Mouse (Mus musculus): ENCODE measurements around the gene Emc4. TPM values are rescaled to one million over a fixed set of nuclear protein-coding genes. Genes with fewer than 3 reads are reported as not detected.

The Emc4 gene
- polyA plus RNA-seq (2016; fragmentation: Nextera tagmentation; extraction: Ambion mirVana), result 114 and 134 TPM in 2 replicates

DNA sequence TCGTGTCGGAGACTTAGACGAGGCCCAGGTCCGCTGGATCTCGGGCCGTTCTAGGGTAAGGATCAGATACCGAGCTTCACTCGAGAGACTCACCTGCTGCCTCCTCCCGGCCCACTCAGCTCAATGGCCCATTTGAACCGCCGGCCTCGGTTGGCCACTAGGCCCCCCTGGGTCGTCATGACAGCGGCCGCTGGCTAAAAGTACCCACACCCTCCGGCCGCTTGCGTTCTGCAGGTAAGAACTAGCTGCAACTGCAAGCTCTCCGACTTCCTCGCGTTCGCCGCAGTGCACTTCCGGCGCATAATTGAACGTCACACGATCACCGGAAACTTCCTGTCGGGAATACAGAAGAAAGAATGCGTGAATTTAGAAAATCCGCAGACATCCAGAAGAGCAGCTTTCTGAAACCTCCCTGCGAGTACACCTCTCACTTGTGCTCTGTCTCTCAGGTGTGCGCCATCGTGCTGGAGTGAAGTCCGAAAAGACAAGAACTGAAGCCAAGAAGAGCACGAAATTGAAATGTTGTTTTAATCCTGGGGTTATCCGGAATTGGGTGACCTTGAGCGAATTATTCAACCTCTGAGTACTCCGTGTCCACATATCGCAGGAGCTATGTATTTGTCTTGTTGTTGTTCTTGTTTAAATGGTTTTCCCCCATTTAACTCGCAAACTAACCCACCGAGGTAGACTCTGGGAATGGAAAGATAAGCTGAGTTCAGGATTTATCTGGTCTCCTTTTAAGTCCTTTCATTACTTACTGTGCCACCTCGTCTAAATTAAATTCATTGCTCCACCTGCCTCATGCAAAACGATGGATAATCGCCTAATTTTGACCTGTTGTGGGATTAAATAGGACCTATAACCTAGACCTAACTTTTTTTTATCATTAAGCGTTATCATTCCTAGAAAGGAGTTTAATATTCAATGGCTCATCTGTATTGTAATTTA, at the start of gene Emc4:
Gene Emc4, minus strand, starts transcription at position 302 of the 948 bp plus-strand sequence.
- Histone ChIP-seq H3K4me1 (peaks cover 13% of the 10 kb centered on the region), H3K4me3 (peak within 1 kb of the TSS; percentile 89), H3K27ac (peak within 1 kb of the TSS; percentile 89), H3K9me3 (no peaks in the 10 kb centered on the region), H3K27me3 (ENCODE audit: insufficient read depth, poor library complexity, severe bottlenecking) (no peaks in the 10 kb centered on the region), H3K36me3 (peaks cover 23% of the 10 kb centered on the region)
- DNase-seq (ENCODE audit: low spot score), result peak; percentile 96
- WGBS, result 1% methylated on average over 46 of the region's 46 CpGs

DNA sequence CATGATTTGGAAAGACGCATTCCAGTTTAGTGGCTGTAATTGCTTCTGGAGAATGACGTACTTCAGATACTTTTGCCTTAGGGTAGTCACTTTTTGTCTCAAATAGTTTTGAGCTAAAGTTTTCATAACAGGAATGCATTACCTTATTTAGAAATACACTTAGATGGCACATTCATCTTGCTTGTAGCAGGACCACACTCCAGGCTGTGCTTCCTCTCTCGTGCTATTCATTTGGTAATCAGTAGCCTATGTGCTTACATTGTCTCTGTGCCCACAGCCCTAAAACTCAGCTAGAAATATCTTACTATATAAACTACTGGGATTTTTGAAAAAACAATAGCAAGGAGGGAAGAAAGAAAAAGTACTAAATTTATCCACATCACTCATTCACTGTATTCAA, 39.2 kb upstream of the Emc4 start:
- no peaks in the 10 kb centered on the region for H3K27me3 ChIP-seq (ENCODE audit: insufficient read depth, poor library complexity, severe bottlenecking)
- no peak for DNase-seq (ENCODE audit: low spot score)
- peaks cover 41% of the 10 kb centered on the region for H3K36me3 ChIP-seq
- 89% methylated on average over 3 of the region's 3 CpGs for WGBS
- no peak overlapping the region for H3K27ac ChIP-seq
- no peak overlapping the region for H3K4me3 ChIP-seq
- no peaks in the 10 kb centered on the region for H3K4me1 ChIP-seq
- no peaks in the 10 kb centered on the region for H3K9me3 ChIP-seq

DNA sequence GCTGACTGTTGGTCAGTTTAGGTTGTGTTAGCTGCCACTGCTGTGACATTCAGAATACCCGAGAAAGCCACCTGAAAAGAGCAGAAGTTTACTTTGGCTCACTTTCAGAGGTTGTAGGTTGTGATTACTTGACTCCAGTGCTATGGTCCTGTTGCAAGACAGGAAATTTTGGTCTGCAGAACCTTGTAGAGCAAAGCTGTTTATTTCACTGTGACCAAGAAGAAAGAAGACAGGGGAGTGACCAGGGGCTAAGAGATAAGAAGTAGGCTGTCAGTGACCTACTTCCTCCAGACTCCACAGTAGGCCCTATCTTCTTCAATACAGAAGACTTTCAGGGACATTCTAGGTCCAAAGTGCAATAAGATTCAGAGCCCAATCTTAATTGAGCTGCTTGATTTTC, 28.8 kb upstream of the Emc4 start:
- Histone ChIP-seq H3K4me1 (peaks cover 6% of the 10 kb centered on the region; the same call in 1 of the 2 replicates), H3K27me3 (ENCODE audit: insufficient read depth, poor library complexity, severe bottlenecking) (no peaks in the 10 kb centered on the region), H3K36me3 (no peaks in the 10 kb centered on the region), H3K9me3 (no peaks in the 10 kb centered on the region), H3K27ac (no peak overlapping the region), H3K4me3 (no peak overlapping the region)
- DNase-seq (ENCODE audit: low spot score), result no peak
- WGBS, result 40% methylated on average over 1 of the region's 1 CpGs

DNA sequence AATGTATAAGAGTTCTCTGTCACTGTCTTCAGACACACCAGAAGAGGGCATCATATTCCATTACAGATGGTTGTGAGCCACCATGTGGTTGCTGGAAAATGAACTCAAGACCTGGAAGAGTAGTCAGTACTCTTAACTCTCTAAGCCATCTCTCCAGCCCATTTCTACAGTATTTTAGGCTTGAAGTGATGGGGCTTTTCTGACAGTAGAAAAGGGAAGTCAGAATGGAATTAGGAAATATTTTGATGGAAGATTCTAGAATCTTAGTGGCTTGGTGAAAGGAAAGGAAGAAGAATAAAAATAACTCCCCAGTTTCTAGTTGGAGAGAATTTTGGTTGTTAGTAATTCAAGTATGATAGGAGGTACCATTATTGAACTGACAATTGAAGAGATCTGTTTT, 26.1 kb upstream of the Emc4 start:
- Histone ChIP-seq H3K27ac (no peak overlapping the region), H3K36me3 (no peaks in the 10 kb centered on the region), H3K27me3 (ENCODE audit: insufficient read depth, poor library complexity, severe bottlenecking) (no peaks in the 10 kb centered on the region), H3K4me3 (no peak overlapping the region), H3K9me3 (no peaks in the 10 kb centered on the region), H3K4me1 (peaks cover 12% of the 10 kb centered on the region; the same call in 1 of the 2 replicates)
- DNase-seq (ENCODE audit: low spot score), result no peak

DNA sequence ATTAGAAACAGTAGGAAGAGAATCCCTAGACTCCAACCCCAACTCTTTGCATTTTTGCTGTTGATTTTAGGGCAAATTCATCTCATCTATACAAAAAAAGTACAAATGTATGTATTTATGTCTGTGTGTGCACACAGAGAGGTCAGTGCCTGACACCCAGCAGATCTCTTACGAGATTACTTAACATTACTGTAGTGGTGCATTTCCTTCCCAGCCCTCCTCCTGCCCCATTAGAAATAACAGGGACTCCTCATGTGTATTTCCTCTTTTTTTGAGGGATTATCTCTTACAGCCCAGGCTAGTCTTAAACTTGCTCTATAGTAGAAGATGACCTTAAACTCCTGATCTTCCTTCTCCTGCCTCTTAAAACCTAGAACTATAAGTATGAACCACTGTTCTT, 24.9 kb upstream of the Emc4 start:
- H3K27ac ChIP-seq, result no peak overlapping the region
- WGBS, result 83% methylated on average over 1 of the region's 1 CpGs
- no peaks in the 10 kb centered on the region for H3K27me3 ChIP-seq (ENCODE audit: insufficient read depth, poor library complexity, severe bottlenecking)
- no peak for DNase-seq (ENCODE audit: low spot score)
- no peaks in the 10 kb centered on the region for H3K9me3 ChIP-seq
- H3K4me3 ChIP-seq, result no peak overlapping the region
- H3K36me3 ChIP-seq, result no peaks in the 10 kb centered on the region
- H3K4me1 ChIP-seq, result peaks cover 12% of the 10 kb centered on the region; the same call in 1 of the 2 replicates

DNA sequence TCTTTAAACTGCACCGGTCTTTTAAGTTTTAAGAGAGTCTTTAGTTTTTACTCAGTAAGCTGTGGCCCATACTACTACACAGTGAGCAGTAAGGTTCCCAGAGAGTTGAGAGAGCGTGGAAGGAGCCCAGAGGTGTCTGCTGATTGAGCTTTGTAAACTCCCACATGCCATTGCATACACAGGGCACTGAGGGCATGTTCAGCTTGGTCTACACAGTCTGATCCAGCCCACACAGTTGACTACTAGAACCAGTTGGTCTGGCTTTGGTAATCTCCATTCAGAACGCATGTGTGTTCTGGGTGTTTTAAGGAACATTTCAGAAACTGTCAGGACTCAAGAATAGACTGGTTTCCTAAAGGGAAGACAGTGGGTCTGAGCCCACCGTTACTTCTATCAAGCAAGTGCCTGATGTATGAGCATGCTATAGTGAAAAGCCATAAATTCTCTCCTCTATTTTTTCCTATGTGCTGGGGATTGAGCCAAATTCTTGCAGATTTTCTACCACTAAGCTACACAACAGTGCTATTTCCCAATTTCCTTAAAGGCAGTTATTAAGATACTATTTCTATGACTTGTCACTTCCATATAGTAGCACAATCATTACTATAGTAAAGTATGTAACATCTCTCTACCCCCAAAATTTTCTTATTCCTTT, 23.6 kb upstream of the Emc4 start:
- 83% methylated on average over 4 of the region's 4 CpGs for WGBS
- H3K4me1 ChIP-seq, result peaks cover 9% of the 10 kb centered on the region; the same call in 1 of the 2 replicates
- no peaks in the 10 kb centered on the region for H3K27me3 ChIP-seq (ENCODE audit: insufficient read depth, poor library complexity, severe bottlenecking)
- no peak for DNase-seq (ENCODE audit: low spot score)
- no peak overlapping the region for H3K27ac ChIP-seq
- no peak overlapping the region for H3K4me3 ChIP-seq
- H3K36me3 ChIP-seq, result no peaks in the 10 kb centered on the region
- H3K9me3 ChIP-seq, result no peaks in the 10 kb centered on the region

DNA sequence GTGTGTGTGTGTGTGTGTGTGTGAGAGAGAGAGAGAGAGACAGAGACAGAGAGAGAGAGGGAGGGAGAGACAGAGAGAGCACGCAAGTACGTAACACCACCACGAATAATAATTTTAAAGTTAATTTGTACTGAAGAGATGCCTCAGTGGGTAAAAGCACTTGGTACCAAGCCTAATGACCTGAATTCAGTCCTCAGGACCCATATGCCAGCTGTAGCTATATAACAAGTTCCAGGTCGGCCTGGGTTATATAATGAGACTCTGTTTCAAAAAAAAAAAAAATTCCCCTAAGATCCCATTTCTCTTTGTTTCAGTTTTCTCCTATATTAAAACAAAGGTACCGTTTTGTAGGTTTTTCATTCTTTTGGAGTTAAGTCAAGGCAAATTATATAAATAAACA, 23.0 kb upstream of the Emc4 start:
- H3K4me1 ChIP-seq, result 0 out of 2 replicates have a peak, but pooled peaks cover 6% of the 10 kb centered on the region
- no peaks in the 10 kb centered on the region for H3K36me3 ChIP-seq
- H3K9me3 ChIP-seq, result no peaks in the 10 kb centered on the region
- WGBS, result 92% methylated on average over 5 of the region's 5 CpGs
- DNase-seq (ENCODE audit: low spot score), result no peak
- H3K4me3 ChIP-seq, result no peak overlapping the region
- no peaks in the 10 kb centered on the region for H3K27me3 ChIP-seq (ENCODE audit: insufficient read depth, poor library complexity, severe bottlenecking)
- H3K27ac ChIP-seq, result no peak overlapping the region

DNA sequence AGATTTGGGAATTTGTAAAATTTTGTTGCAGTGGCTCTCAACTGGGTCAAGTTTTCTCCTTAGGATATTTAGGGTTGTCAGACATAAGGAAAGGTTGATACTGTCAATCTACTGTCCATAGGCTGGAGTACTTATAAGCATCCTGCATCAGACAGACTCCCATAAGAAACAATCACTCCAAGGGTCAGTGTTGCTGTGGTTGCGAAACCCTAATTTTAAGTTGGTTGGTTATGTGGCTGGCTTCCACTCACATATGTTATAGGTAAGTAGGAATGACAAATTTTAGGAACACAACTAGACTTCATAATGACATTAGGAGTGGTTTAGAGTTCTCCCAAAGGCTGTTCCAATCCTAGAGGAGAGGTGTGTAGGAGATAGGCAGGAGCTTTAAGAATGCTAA, 13.4 kb upstream of the Emc4 start:
- H3K9me3 ChIP-seq, result no peaks in the 10 kb centered on the region
- WGBS, result 89% methylated on average over 1 of the region's 1 CpGs
- H3K4me1 ChIP-seq, result peaks cover 7% of the 10 kb centered on the region; the same call in 1 of the 2 replicates
- no peaks in the 10 kb centered on the region for H3K27me3 ChIP-seq (ENCODE audit: insufficient read depth, poor library complexity, severe bottlenecking)
- DNase-seq (ENCODE audit: low spot score), result no peak
- H3K4me3 ChIP-seq, result no peak overlapping the region
- no peaks in the 10 kb centered on the region for H3K36me3 ChIP-seq
- no peak overlapping the region for H3K27ac ChIP-seq

DNA sequence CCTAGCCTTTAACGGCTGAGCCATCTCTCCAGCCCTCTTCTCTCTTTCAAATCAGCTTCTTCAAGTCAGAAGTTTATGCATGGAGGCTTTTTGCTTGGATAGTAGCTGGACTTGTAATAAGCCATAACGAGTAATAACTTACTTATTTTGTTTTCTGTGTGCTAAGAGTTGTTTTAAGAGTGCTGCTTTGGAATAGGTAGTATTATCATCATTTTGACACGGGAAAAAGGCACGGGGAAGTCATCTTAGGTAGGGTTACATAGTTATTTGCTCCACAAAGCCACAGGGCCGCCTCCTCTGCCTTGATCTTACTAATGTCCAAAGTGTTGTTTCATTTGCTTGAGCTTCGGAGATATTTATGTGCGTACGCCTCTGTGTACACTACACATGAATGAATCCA, 12.3 kb upstream of the Emc4 start:
- Histone ChIP-seq H3K4me1 (peaks cover 7% of the 10 kb centered on the region; the same call in 1 of the 2 replicates), H3K27me3 (ENCODE audit: insufficient read depth, poor library complexity, severe bottlenecking) (no peaks in the 10 kb centered on the region), H3K4me3 (peak overlapping the region; percentile 98), H3K9me3 (no peaks in the 10 kb centered on the region), H3K36me3 (no peaks in the 10 kb centered on the region), H3K27ac (peak overlapping the region; percentile 98)
- DNase-seq (ENCODE audit: low spot score), result no peak
- 58% methylated on average over 8 of the region's 8 CpGs for WGBS

DNA sequence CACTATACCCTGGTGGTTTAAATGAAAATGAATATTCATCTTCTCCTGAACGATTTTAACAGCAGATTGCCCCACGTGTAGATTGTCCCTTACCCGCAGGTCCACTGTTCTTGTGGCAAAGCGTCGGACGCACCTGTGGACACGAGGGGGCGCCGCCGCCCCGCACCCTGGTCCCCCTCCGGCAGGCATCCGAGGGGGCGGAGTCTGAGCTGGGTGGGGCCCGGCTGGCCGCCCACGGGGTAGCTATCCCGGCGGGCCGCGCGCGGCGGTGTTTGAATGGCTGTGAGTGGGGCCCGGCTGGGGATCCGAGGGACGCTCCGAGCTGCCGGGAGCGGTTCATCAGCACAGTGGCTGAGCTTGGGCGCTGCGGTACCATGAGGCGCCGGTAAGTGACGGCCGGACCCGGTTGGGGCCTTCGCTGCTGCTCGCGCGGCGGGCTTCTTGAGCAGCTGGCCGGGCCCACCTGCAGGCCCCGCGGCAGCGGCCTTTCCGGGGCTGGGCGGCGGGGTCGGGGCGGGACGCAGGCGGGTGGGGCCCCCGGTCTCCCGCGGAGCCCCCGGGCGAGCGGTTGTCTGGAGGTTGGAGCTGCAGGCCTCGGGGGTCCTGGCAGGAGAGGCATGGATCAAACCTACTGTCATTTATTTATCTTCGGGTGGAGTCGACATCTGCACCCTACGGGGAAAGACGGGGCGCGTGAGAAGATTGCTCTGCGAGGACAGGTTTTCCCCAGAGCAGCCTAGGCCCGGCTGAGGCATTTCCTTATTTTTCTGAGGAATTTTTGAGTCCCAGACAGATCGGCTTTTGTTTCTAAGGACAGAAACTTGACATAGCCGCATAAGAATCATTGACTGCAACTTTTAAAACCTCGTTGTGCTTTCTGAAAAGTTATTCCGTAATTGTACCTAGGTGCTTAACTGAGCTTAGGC, 11.4 kb upstream of the Emc4 start, which contains the start of gene Katnbl1:
Gene Katnbl1, plus strand, starts transcription at position 239 of the 926 bp plus-strand sequence.
- DNase-seq (ENCODE audit: low spot score), result peak; percentile 97
- peak within 1 kb of the TSS; percentile 98 for H3K4me3 ChIP-seq

DNA sequence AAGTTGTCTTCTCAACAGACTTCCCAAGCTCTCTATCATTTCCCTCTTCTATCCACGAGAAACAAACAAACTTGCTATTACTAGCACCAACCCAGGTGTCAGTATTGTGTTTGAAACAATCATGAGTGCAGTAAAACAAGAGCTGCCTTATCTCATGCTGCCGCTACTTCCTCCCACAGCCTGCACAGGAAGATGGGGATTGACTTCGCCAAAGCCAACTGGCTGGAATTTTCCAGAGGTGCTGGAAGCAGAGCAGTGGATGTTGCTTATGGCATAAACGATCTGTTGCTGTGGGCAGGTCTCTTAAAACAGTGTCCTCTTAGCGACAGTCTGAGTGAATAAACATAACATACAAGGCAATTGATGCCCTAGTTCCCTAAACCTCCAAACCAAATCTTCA, 6.8 kb upstream of the Emc4 start:
- no peaks in the 10 kb centered on the region for H3K9me3 ChIP-seq
- no peak overlapping the region for H3K4me3 ChIP-seq
- 37% methylated on average over 5 of the region's 5 CpGs for WGBS
- no peaks in the 10 kb centered on the region for H3K27me3 ChIP-seq (ENCODE audit: insufficient read depth, poor library complexity, severe bottlenecking)
- 0 out of 2 replicates have a peak, but pooled peaks cover 4% of the 10 kb centered on the region for H3K4me1 ChIP-seq
- H3K27ac ChIP-seq, result no peak overlapping the region
- DNase-seq (ENCODE audit: low spot score), result no peak
- no peaks in the 10 kb centered on the region for H3K36me3 ChIP-seq

More for the DNA sequence above, 11.4 kb upstream of the Emc4 start, which contains the start of gene Katnbl1:
- no peaks in the 10 kb centered on the region for H3K36me3 ChIP-seq
- H3K9me3 ChIP-seq, result no peaks in the 10 kb centered on the region
- no peaks in the 10 kb centered on the region for H3K27me3 ChIP-seq (ENCODE audit: insufficient read depth, poor library complexity, severe bottlenecking)
- peak within 1 kb of the TSS; percentile 98 for H3K27ac ChIP-seq
- WGBS, result under 1% methylated on average over 72 of the region's 72 CpGs
- peaks cover 7% of the 10 kb centered on the region; the same call in 1 of the 2 replicates for H3K4me1 ChIP-seq

DNA sequence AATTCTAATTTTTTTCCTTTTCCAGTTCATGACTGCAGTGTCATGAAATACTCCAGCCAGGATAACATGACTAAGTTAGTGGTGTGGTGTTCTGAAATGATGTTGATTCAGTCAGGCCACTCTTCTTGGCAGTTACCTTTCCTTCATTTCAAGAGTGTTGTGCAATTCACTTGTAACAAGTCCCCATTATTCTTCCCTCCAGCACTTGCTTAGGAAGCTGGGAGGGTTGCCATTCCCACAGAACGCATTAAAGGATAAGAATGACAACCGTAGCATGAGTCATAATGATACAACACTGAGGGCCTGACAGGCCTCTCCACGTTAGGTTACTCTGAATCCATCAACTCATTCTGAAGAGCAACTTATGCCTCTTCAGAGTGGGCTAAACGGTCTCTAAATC, 5.3 kb upstream of the Emc4 start:
- Histone ChIP-seq H3K9me3 (no peaks in the 10 kb centered on the region), H3K27me3 (ENCODE audit: insufficient read depth, poor library complexity, severe bottlenecking) (no peaks in the 10 kb centered on the region), H3K36me3 (no peaks in the 10 kb centered on the region), H3K27ac (no peak overlapping the region), H3K4me1 (peaks cover 4% of the 10 kb centered on the region; the same call in 1 of the 2 replicates), H3K4me3 (no peak overlapping the region)
- 56% methylated on average over 4 of the region's 4 CpGs for WGBS
- no peak for DNase-seq (ENCODE audit: low spot score)

Data from heart, embryonic 10.5 days (tissue).